Mouse (Mus musculus) intestine, embryonic 15.5 days (tissue): ENCODE measurements around the gene Ablim1. TPM values are rescaled to one million over a fixed set of nuclear protein-coding genes. Genes with fewer than 3 reads are reported as not detected.

ENCODE experiments used
- ATAC-seq: fragments of 200-750 bp; cut with Nextera tagmentation; 2 replicates; pipeline ENCODE4 v1.8.0; 2017; ENCODE audit warnings: moderate TSS enrichment, moderate library complexity
- H3K27ac ChIP-seq: fragments of 300-500 bp; sonication (generic); 2 replicates; pipeline ENCODE4 v1.5.1; 2015; ENCODE audit warnings: mild to moderate bottlenecking, inconsistent platforms
- H3K27me3 ChIP-seq: fragments of 300-500 bp; sonication (generic); replicated peaks from 2 replicates; pipeline ENCODE4 v1.6.1; 2015; ENCODE audit warnings: inconsistent platforms
- H3K36me3 ChIP-seq: fragments of 300-500 bp; sonication (generic); 2 replicates; pipeline ENCODE4 v1.6.1; 2015; ENCODE audit warnings: inconsistent platforms
- H3K4me1 ChIP-seq: fragments of 300-500 bp; sonication (generic); replicated peaks from 2 replicates; pipeline ENCODE4 v1.6.1; 2015; ENCODE audit warnings: inconsistent platforms
- H3K4me2 ChIP-seq: fragments of 300-500 bp; sonication (generic); replicated peaks from 2 replicates; pipeline ENCODE4 v1.6.1; 2015; ENCODE audit warnings: mild to moderate bottlenecking, inconsistent platforms
- H3K4me3 ChIP-seq: fragments of 300-500 bp; sonication (generic); replicated peaks from 2 replicates; pipeline ENCODE4 v1.5.1; 2015; ENCODE audit warnings: inconsistent platforms
- H3K9ac ChIP-seq: fragments of 300-500 bp; sonication (generic); 2 replicates; pipeline ENCODE4 v1.6.1; 2015; ENCODE audit warnings: inconsistent platforms
- H3K9me3 ChIP-seq: fragments of 300-500 bp; sonication (generic); 2 replicates; pipeline ENCODE4 v1.6.1; 2016; ENCODE audit warnings: inconsistent platforms
- WGBS: fragments of 180-500 bp; shearing (Covaris S2); methylation state at CpG from one replicate; pipeline ENCODE4 v1.1.7; 2015; 5-methylcytosine and 5-hydroxymethylcytosine counted together
- polyA plus RNA-seq: library from polyadenylated mRNA; unstranded; fragments of >200 nt; fragmentation: Nextera tagmentation; extraction: Ambion mirVana; gene quantifications from 2 replicates; pipeline ENCODE4 v1.2.1, GENCODE M21; 2015

Ablim1 gene
- polyA plus RNA-seq, 1 experiment from 2014 or later = 31.2 TPM

GRCm38 (mm10) chr19:57222657-57223056, 92.1 kb downstream of the Ablim1 start:
- H3K4me3 ChIP-seq = no peak overlapping the region
- peaks cover 4% of the 10 kb centered on the region; the same call in 1 of the 2 replicates for H3K4me1 ChIP-seq
- H3K9me3 ChIP-seq = no peaks in the 10 kb centered on the region
- no peaks in the 10 kb centered on the region for H3K36me3 ChIP-seq
- H3K4me2 ChIP-seq = no peak overlapping the region
- no peaks in the 10 kb centered on the region for H3K27me3 ChIP-seq
- 96% methylated on average over 6 of the region's 6 CpGs for WGBS
- H3K27ac ChIP-seq = no peak overlapping the region
- H3K9ac ChIP-seq = no peak overlapping the region
- no peak for ATAC-seq

GRCm38 (mm10) chr19:57221684-57222235, 93.0 kb downstream of the Ablim1 start:
- Histone ChIP-seq H3K4me3 (no peak overlapping the region), H3K9me3 (no peaks in the 10 kb centered on the region), H3K36me3 (no peaks in the 10 kb centered on the region), H3K9ac (no peak overlapping the region), H3K27me3 (no peaks in the 10 kb centered on the region), H3K27ac (no peak overlapping the region), H3K4me2 (no peak overlapping the region), H3K4me1 (peaks cover 4% of the 10 kb centered on the region; the same call in 1 of the 2 replicates)
- 45% methylated on average over 7 of the region's 7 CpGs for WGBS
- no peak for ATAC-seq

- no peaks in the 10 kb centered on the region for H3K36me3 ChIP-seq
- no peak overlapping the region for H3K4me2 ChIP-seq
- H3K9ac ChIP-seq = no peak overlapping the region
- peaks cover 4% of the 10 kb centered on the region; the same call in 1 of the 2 replicates for H3K4me1 ChIP-seq
- H3K27me3 ChIP-seq = no peaks in the 10 kb centered on the region
- H3K27ac ChIP-seq = no peak overlapping the region
- no peak for ATAC-seq
- no peak overlapping the region for H3K4me3 ChIP-seq
- H3K9me3 ChIP-seq = no peaks in the 10 kb centered on the region
- 75% methylated on average over 11 of the region's 11 CpGs for WGBS
Observed at GRCm38 (mm10) chr19:57219758-57220157, 95.0 kb downstream of the Ablim1 start.

GRCm38 (mm10) chr19:57217161-57217560, 97.6 kb downstream of the Ablim1 start:
- no peak overlapping the region for H3K9ac ChIP-seq
- ATAC-seq = no peak
- 76% methylated on average over 4 of the region's 4 CpGs for WGBS
- no peaks in the 10 kb centered on the region for H3K27me3 ChIP-seq
- H3K9me3 ChIP-seq = no peaks in the 10 kb centered on the region
- H3K4me3 ChIP-seq = no peak overlapping the region
- no peak overlapping the region for H3K27ac ChIP-seq
- no peaks in the 10 kb centered on the region for H3K36me3 ChIP-seq
- H3K4me1 ChIP-seq = peaks cover 4% of the 10 kb centered on the region; the same call in 1 of the 2 replicates
- H3K4me2 ChIP-seq = no peak overlapping the region

- H3K9me3 ChIP-seq = no peaks in the 10 kb centered on the region
Observed at GRCm38 (mm10) chr19:57215527-57215926, 99.2 kb downstream of the Ablim1 start.

GRCm38 (mm10) chr19:57212406-57212805, 102.3 kb downstream of the Ablim1 start:
- no peak for ATAC-seq
- H3K27ac ChIP-seq = no peak overlapping the region
- H3K36me3 ChIP-seq = no peaks in the 10 kb centered on the region
- no peak overlapping the region for H3K4me3 ChIP-seq
- no peaks in the 10 kb centered on the region for H3K4me1 ChIP-seq
- H3K9ac ChIP-seq = no peak overlapping the region
- H3K27me3 ChIP-seq = no peaks in the 10 kb centered on the region
- 72% methylated on average over 2 of the region's 2 CpGs for WGBS
- no peaks in the 10 kb centered on the region for H3K9me3 ChIP-seq
- H3K4me2 ChIP-seq = no peak overlapping the region

More at GRCm38 (mm10) chr19:57215527-57215926, 99.2 kb downstream of the Ablim1 start:
- ATAC-seq = no peak
- Histone ChIP-seq H3K9ac (no peak overlapping the region), H3K36me3 (no peaks in the 10 kb centered on the region), H3K27ac (no peak overlapping the region), H3K4me1 (no peaks in the 10 kb centered on the region), H3K4me2 (no peak overlapping the region), H3K27me3 (no peaks in the 10 kb centered on the region), H3K4me3 (no peak overlapping the region)
- 80% methylated on average over 8 of the region's 8 CpGs for WGBS

- Histone ChIP-seq H3K4me3 (no peak overlapping the region), H3K4me1 (no peaks in the 10 kb centered on the region; the same call in 1 of the 2 replicates), H3K9ac (no peak overlapping the region), H3K9me3 (no peaks in the 10 kb centered on the region), H3K36me3 (no peaks in the 10 kb centered on the region), H3K4me2 (no peak overlapping the region), H3K27ac (no peak overlapping the region), H3K27me3 (no peaks in the 10 kb centered on the region)
- ATAC-seq = no peak
- 74% methylated on average over 15 of the region's 15 CpGs for WGBS
Observed at GRCm38 (mm10) chr19:57211444-57212111, 103.1 kb downstream of the Ablim1 start.

- H3K27me3 ChIP-seq = no peaks in the 10 kb centered on the region
- no peaks in the 10 kb centered on the region for H3K9me3 ChIP-seq
- no peak for ATAC-seq
- no peak overlapping the region for H3K27ac ChIP-seq
- H3K9ac ChIP-seq = no peak overlapping the region
- no peaks in the 10 kb centered on the region for H3K36me3 ChIP-seq
- 92% methylated on average over 2 of the region's 2 CpGs for WGBS
- no peaks in the 10 kb centered on the region; the same call in 1 of the 2 replicates for H3K4me1 ChIP-seq
- no peak overlapping the region for H3K4me2 ChIP-seq
- no peak overlapping the region for H3K4me3 ChIP-seq
Observed at GRCm38 (mm10) chr19:57210924-57211323, 103.8 kb downstream of the Ablim1 start.

- H3K9ac ChIP-seq = no peak overlapping the region
- H3K27ac ChIP-seq = no peak overlapping the region
- no peak overlapping the region for H3K4me3 ChIP-seq
- H3K9me3 ChIP-seq = no peaks in the 10 kb centered on the region
- WGBS = 60% methylated on average over 7 of the region's 7 CpGs
- no peaks in the 10 kb centered on the region for H3K36me3 ChIP-seq
- no peak overlapping the region for H3K4me2 ChIP-seq
- no peaks in the 10 kb centered on the region for H3K27me3 ChIP-seq
- no peak for ATAC-seq
- peaks cover 11% of the 10 kb centered on the region for H3K4me1 ChIP-seq
Observed at GRCm38 (mm10) chr19:57204101-57204500, 110.6 kb downstream of the Ablim1 start.

GRCm38 (mm10) chr19:57202554-57202953, 112.2 kb downstream of the Ablim1 start:
- H3K4me3 ChIP-seq = no peak overlapping the region
- ATAC-seq = no peak
- H3K36me3 ChIP-seq = no peaks in the 10 kb centered on the region
- no peak overlapping the region for H3K4me2 ChIP-seq
- WGBS = 97% methylated on average over 1 of the region's 1 CpGs
- no peak overlapping the region for H3K27ac ChIP-seq
- H3K27me3 ChIP-seq = no peaks in the 10 kb centered on the region
- no peaks in the 10 kb centered on the region for H3K9me3 ChIP-seq
- H3K9ac ChIP-seq = no peak overlapping the region
- H3K4me1 ChIP-seq = peaks cover 27% of the 10 kb centered on the region

GRCm38 (mm10) chr19:57201090-57201483, 113.6 kb downstream of the Ablim1 start:
- 76% methylated on average over 8 of the region's 8 CpGs for WGBS
- no peaks in the 10 kb centered on the region for H3K9me3 ChIP-seq
- H3K4me3 ChIP-seq = no peak overlapping the region
- no peak overlapping the region for H3K4me2 ChIP-seq
- no peaks in the 10 kb centered on the region for H3K27me3 ChIP-seq
- no peak for ATAC-seq
- H3K4me1 ChIP-seq = peaks cover 37% of the 10 kb centered on the region
- H3K9ac ChIP-seq = no peak overlapping the region
- H3K36me3 ChIP-seq = no peaks in the 10 kb centered on the region
- no peak overlapping the region for H3K27ac ChIP-seq

GRCm38 (mm10) chr19:57200477-57201089, 114.1 kb downstream of the Ablim1 start:
- Histone ChIP-seq H3K4me2 (no peak overlapping the region), H3K9ac (no peak overlapping the region), H3K36me3 (no peaks in the 10 kb centered on the region), H3K27me3 (no peaks in the 10 kb centered on the region), H3K27ac (no peak overlapping the region), H3K4me1 (peaks cover 37% of the 10 kb centered on the region), H3K9me3 (no peaks in the 10 kb centered on the region), H3K4me3 (no peak overlapping the region)
- no peak for ATAC-seq
- WGBS = 46% methylated on average over 12 of the region's 12 CpGs
